Mouse (Mus musculus) kidney, embryonic 15.5 days (tissue): ENCODE measurements at regions not wholly inside any gene's neighbourhood (a gene's known extent, or its start where the extent isn't known, plus 50 kb on each side); places are given as distances from the start of the nearest gene placed in this dataset.
A peak's percentile ranks its signal among the peaks of the same experiment; 100 is the strongest.

Source experiments
- ATAC-seq: fragments of 200-750 bp; cut with Nextera tagmentation; replicated peaks from 2 replicates; pipeline ENCODE4 v1.8.0; 2017; ENCODE audit warnings: moderate TSS enrichment; ENCODE audit not compliant: low FRiP score
- H3K27ac ChIP-seq: fragments of 300-500 bp; sonication (generic); 2 replicates; pipeline ENCODE4 v1.5.1; 2015; ENCODE audit warnings: mild to moderate bottlenecking, inconsistent platforms
- H3K27me3 ChIP-seq: fragments of 300-500 bp; sonication (generic); 2 replicates; pipeline ENCODE4 v1.6.1; 2015; ENCODE audit warnings: inconsistent platforms
- H3K36me3 ChIP-seq: fragments of 300-500 bp; sonication (generic); 2 replicates; pipeline ENCODE4 v1.6.1; 2015; ENCODE audit warnings: inconsistent platforms
- H3K4me1 ChIP-seq: fragments of 300-500 bp; sonication (generic); 2 replicates; pipeline ENCODE4 v1.6.1; 2015; ENCODE audit warnings: inconsistent platforms
- H3K4me2 ChIP-seq: fragments of 300-500 bp; sonication (generic); 2 replicates; pipeline ENCODE4 v1.6.1; 2015; ENCODE audit warnings: moderate library complexity, mild to moderate bottlenecking, inconsistent platforms
- H3K4me3 ChIP-seq: fragments of 300-500 bp; sonication (generic); replicated peaks from 2 replicates; pipeline ENCODE4 v1.5.1; 2015; ENCODE audit warnings: mild to moderate bottlenecking, inconsistent platforms
- H3K9ac ChIP-seq: fragments of 300-500 bp; sonication (generic); 2 replicates; pipeline ENCODE4 v1.6.1; 2015; ENCODE audit warnings: mild to moderate bottlenecking, inconsistent platforms
- H3K9me3 ChIP-seq: fragments of 300-500 bp; sonication (generic); replicated peaks from 2 replicates; pipeline ENCODE4 v1.6.1; 2016; ENCODE audit warnings: inconsistent platforms
- WGBS: fragments of 180-500 bp; shearing (Covaris S2); methylation state at CpG from one replicate; pipeline ENCODE4 v1.1.7; 2015; ENCODE audit warnings: mixed read lengths; 5-methylcytosine and 5-hydroxymethylcytosine counted together

DNA sequence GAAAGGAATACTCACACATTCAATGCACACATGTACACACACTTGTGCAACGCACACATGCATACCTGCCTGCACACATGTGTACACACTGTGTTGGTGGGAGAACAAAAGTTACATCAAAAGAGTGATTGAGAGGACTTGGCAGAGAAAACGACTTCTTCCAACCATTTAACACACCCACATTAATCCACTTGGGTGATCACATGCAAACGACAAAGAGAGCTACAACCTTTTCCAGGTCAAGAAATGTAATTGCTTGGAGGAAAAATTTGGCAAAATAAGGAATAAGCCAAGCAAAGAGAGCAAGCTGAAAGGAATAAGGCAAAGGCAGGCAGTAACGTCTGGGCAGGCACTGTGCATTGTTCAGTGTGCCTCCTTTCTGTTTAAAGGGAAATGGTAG lies 67.3 kb downstream of the C1d start:
- Histone ChIP-seq H3K27me3 (no peaks in the 10 kb centered on the region), H3K9me3 (no peaks in the 10 kb centered on the region), H3K27ac (no peak overlapping the region), H3K4me1 (no peaks in the 10 kb centered on the region), H3K4me2 (no peak overlapping the region), H3K4me3 (no peak overlapping the region), H3K9ac (no peak overlapping the region), H3K36me3 (no peaks in the 10 kb centered on the region)
- no peak for ATAC-seq
- 47% methylated on average over 4 of the region's 4 CpGs for WGBS

DNA sequence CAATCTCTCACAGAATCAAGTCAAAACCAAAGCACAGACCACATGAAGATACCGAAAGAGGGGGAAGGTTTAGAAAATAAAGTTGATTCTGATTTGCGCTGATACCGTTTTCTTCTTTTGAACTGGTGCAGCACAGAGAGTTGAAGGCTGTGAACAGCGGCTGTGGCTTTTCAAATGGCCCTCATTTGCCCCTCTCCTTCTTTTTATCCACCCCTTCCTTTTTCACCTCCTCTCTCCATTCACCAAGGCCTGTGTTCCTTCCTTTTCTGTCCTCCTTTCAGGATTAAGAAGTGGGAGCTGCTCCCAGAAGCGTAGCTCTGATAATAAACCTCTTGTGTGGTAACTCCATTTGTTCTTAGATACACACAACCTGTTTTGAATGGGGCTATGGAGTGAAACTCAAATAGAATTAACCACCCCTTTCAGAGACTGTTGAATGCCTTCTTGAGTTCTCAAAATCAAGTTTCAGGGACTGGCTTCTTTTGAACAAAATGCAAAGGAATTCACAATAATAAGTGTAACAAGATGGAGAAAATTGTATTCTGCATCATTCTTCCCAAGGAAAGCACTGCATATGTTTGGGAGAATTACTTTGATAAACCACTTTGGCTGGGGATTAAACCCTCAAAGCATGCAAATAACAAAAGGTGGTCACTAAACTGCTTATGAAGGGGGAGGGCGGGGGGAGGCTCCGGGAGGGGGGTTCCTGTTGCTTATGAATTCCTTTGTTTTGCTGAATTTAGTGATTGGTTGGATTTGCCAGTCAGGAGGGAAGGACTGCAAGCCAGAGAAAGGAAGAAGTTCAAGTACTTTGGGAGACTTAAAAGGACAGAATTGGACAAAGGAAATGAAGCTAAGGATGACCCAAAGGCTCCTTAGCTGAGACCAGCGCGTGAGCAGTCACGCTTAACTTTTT lies 68.6 kb downstream of the C1d start:
- Histone ChIP-seq H3K4me3 (no peak overlapping the region), H3K27ac (no peak overlapping the region)
- ATAC-seq: no peak

DNA sequence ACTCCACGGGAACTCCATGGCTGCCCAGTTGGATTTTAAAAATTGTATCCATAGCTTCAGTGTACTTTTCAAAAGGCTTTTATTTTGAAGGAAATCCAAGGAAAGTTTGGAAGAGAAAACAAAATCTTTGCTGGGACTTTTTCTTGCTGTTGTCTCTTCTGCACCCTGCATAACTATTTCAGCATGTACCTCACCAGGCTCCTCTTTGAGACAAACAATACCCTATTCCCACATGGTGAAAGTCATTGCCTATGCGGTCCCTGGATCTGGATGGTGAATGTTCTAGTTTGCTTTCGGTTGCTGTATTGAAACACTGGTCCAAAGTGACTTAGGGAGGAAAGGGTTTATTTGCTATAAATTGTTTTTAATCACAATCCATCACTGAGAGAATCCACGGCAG lies 69.3 kb downstream of the C1d start:
- H3K27me3 ChIP-seq: no peaks in the 10 kb centered on the region
- 68% methylated on average over 4 of the region's 4 CpGs for WGBS
- H3K4me3 ChIP-seq: no peak overlapping the region
- no peak overlapping the region for H3K4me2 ChIP-seq
- no peak overlapping the region for H3K9ac ChIP-seq
- H3K9me3 ChIP-seq: no peaks in the 10 kb centered on the region
- no peak overlapping the region for H3K27ac ChIP-seq
- H3K36me3 ChIP-seq: no peaks in the 10 kb centered on the region
- H3K4me1 ChIP-seq: no peaks in the 10 kb centered on the region
- no peak for ATAC-seq

More for the DNA sequence above, 68.6 kb downstream of the C1d start:
- Histone ChIP-seq H3K4me2 (no peak overlapping the region), H3K4me1 (no peaks in the 10 kb centered on the region), H3K27me3 (no peaks in the 10 kb centered on the region), H3K9me3 (no peaks in the 10 kb centered on the region), H3K36me3 (no peaks in the 10 kb centered on the region), H3K9ac (no peak overlapping the region)
- 79% methylated on average over 10 of the region's 10 CpGs for WGBS

DNA sequence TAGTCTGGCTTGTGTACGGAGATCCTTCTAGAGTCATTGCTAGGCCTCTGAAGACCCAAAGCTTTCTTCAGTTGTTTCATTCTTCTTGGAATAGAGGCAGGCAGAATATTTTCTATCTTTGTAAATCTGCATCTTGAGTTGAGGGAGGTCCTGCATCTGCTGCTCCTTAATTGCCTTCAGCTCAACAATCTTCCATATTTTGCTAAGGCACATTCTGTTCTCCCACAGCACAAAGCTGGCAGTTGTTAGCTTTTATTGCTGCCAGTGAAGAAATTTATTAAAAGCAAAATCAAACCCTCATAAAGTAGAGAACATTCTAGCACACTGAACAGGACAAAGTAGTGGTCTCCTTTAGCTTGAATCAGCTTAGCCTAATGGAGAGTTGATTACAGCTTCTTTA lies 94.1 kb downstream of the C1d start:
- Histone ChIP-seq H3K4me2 (no peak overlapping the region), H3K36me3 (no peaks in the 10 kb centered on the region), H3K4me1 (no peaks in the 10 kb centered on the region), H3K27ac (no peak overlapping the region), H3K4me3 (no peak overlapping the region), H3K9ac (no peak overlapping the region), H3K27me3 (no peaks in the 10 kb centered on the region), H3K9me3 (no peaks in the 10 kb centered on the region)
- WGBS: 92% methylated on average over 1 of the region's 1 CpGs
- ATAC-seq: no peak

DNA sequence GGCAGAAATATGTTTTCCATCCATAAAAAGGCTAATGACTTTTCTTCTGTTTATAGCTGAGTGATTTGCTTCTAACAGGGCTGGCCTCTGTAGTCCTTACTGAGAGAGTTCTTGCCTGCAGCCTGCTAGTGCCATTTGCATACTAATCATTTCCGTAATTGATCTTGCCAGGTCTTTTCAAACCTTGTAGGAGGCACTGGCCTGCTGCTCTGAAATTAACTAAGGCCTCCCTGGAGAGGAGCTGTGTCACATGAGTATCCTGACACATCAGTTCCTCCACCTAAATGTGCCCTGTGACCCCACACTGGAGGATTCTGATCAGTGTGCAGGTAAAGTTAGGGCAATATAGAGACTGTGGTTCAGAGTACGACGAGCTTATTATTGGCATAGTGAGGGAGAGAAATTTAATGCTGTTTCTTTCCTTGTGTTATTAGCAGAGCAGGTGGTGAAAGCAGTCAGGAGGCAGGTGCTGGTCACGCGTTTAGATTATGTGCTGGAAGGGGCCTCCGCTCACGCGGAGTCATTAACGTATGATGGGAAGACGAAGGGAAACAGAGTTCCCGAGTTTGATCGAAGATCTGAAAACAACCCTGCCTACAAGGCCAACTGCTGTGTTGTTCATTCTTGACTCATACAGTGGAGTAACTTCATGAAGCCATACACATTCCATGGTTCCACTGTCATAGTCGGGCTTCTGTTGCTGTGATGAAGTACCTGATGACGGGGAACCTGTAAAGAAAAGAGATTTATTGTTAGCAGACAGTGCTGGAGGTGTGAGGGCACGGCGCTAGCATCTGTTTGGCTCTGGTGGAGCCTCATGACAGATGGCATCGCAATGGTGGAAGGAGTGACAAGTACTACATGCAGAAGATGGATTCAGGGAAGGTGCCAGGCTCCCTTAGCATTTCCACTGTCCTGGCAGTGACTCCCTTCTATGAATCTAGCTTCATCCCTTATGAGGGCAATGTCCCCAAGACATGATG lies 95.1 kb downstream of the C1d start:
- Histone ChIP-seq H3K4me3 (no peak overlapping the region), H3K27ac (no peak overlapping the region), H3K4me1 (no peaks in the 10 kb centered on the region), H3K9me3 (no peaks in the 10 kb centered on the region), H3K27me3 (no peaks in the 10 kb centered on the region), H3K9ac (no peak overlapping the region), H3K4me2 (no peak overlapping the region), H3K36me3 (no peaks in the 10 kb centered on the region)
- 60% methylated on average over 17 of the region's 17 CpGs for WGBS
- ATAC-seq: peak; percentile 40; the same call in 1 of the 2 replicates

DNA sequence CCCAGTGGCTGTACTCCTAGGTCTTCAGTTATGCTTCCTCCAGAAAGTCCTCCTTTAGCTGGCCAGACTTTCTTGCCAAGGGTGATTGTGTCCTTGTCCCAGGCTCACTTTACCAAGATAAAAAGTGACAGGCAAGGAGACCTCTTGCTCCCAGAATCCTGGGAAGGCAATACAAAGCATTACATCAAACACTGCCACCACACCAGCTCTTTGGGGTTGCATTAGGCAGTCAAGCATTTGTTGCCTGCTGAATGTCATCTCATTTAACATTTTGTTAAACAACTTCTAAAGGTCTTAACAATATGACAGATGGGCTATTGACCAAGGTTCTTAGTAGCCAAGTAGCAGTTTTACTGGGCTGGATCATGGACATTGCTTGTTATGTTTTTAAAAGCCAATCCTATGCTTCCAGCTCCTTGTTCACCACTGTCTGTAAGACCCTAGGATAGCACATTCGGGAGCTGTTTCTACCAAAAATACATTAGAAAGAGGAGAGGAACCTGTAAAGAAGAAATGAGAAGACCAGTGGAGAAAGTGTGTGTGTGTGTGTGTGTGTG lies 102.4 kb downstream of the C1d start:
- Histone ChIP-seq H3K4me1 (no peaks in the 10 kb centered on the region), H3K4me2 (no peak overlapping the region), H3K36me3 (no peaks in the 10 kb centered on the region), H3K27ac (no peak overlapping the region), H3K9me3 (no peaks in the 10 kb centered on the region), H3K4me3 (no peak overlapping the region), H3K9ac (no peak overlapping the region), H3K27me3 (no peaks in the 10 kb centered on the region)
- ATAC-seq: no peak
- WGBS: 77% methylated on average over 1 of the region's 1 CpGs

DNA sequence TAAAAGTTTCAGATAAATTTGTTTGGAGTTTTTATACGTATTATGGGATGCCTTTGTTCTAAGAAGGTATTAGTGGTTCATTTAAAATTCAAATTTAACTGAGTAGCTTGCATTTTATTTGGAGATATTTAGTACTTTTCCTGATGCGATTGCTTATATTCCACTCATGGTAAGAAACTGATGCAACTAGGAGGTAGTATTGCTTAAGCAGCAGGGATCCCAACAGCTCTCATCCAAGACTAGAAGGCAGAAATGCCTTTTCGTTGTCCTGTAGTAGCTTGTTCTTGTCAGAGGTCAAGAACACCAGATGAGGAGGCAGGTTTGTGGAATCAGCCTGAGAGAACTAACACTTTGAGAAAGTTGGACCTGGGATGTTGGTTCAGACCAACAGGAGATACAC lies 120.5 kb downstream of the C1d start:
- 83% methylated on average over 3 of the region's 3 CpGs for WGBS
- Histone ChIP-seq H3K9me3 (no peaks in the 10 kb centered on the region), H3K27me3 (no peaks in the 10 kb centered on the region), H3K9ac (no peak overlapping the region), H3K4me1 (no peaks in the 10 kb centered on the region), H3K36me3 (no peaks in the 10 kb centered on the region), H3K4me2 (no peak overlapping the region), H3K4me3 (no peak overlapping the region), H3K27ac (no peak overlapping the region)
- no peak for ATAC-seq

DNA sequence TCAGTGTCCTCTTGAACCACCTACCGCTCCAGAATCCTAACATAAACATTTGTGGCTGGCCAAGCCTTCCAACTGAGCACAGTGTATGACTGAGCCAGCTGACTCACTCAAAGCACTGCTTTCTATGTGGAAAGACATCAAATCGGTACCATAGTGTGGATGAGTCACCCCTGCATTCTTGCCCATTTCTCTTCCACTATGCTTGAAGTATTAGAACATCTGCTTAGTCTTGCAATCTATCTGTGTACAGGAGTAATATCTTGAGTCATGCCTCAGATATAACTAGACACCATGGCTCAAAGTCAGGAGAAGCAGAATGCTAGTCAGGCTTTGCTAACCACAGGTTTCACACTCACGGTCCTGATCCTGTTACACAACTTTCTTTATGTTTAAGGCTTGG lies 129.4 kb downstream of the C1d start:
- H3K4me3 ChIP-seq: no peak overlapping the region
- H3K9me3 ChIP-seq: no peaks in the 10 kb centered on the region
- no peak overlapping the region for H3K9ac ChIP-seq
- H3K27me3 ChIP-seq: no peaks in the 10 kb centered on the region
- H3K36me3 ChIP-seq: no peaks in the 10 kb centered on the region
- ATAC-seq: no peak
- 77% methylated on average over 3 of the region's 3 CpGs for WGBS
- H3K27ac ChIP-seq: no peak overlapping the region
- no peak overlapping the region for H3K4me2 ChIP-seq
- no peaks in the 10 kb centered on the region for H3K4me1 ChIP-seq

DNA sequence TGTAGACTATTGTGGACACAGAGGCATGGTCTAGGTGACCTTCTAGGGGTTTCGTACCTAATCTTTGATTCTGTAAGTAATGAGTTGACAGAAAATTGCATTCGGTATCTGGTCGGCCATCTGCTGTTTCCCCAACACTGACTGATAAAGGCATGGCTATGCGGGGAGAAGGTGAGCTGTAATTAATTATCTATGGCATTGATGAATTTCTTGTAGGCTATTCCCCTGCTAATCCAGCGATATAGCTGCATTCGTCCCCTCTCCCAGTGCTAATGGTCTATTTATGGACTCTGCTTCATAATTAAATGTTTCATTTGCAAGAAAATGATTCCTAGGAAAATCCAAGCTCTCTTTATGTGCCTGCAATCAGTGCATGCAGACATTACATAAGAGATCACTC lies 136.5 kb downstream of the C1d start:
- ATAC-seq: no peak
- H3K36me3 ChIP-seq: no peaks in the 10 kb centered on the region
- H3K27me3 ChIP-seq: no peaks in the 10 kb centered on the region
- no peaks in the 10 kb centered on the region for H3K4me1 ChIP-seq
- 80% methylated on average over 6 of the region's 6 CpGs for WGBS
- H3K27ac ChIP-seq: no peak overlapping the region
- H3K4me3 ChIP-seq: no peak overlapping the region
- no peak overlapping the region for H3K9ac ChIP-seq
- no peak overlapping the region for H3K4me2 ChIP-seq
- no peaks in the 10 kb centered on the region for H3K9me3 ChIP-seq

DNA sequence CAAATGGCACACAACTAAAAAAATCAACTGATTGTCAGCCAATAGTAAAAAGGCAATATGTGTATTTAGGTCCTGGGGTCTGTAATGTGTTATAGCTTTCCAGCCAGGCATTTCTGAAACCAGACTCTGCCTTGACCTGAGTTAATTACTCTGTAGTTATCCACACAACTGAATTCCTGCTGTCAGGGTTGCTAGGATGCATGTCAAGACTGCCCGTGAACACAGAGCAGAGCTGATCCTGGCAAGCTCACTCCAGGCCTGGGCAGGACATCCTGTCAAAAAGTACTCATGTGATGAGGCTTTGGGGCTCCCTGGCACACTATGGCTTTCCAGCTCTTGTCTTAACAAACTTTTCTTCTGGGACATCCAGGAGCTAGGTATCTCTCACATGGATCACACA lies 157.2 kb downstream of the C1d start:
- ATAC-seq: no peak
- H3K36me3 ChIP-seq: no peaks in the 10 kb centered on the region
- no peak overlapping the region for H3K27ac ChIP-seq
- no peaks in the 10 kb centered on the region for H3K4me1 ChIP-seq
- H3K4me2 ChIP-seq: no peak overlapping the region
- H3K4me3 ChIP-seq: no peak overlapping the region
- H3K27me3 ChIP-seq: no peaks in the 10 kb centered on the region
- no peaks in the 10 kb centered on the region for H3K9me3 ChIP-seq
- WGBS: 20% methylated on average over 1 of the region's 1 CpGs
- no peak overlapping the region for H3K9ac ChIP-seq

DNA sequence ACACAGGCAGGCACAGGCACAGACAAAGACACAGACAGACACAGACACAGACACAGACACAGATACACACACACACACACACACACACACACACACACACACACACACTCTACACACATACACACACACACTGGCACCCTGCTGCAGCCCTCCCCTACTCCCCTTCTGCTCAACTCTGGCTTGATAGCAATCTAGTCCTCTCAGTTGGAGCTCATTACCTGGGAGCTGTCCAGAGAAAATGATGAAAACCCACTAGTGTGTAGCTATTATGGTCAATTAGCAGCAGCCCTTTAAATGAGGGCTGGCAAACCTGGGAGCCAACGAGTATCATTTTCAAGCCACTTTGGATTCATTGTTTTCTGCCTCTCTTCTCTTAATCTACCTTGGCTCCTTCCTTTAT lies 157.8 kb downstream of the C1d start:
- 49% methylated on average over 1 of the region's 1 CpGs for WGBS
- Histone ChIP-seq H3K9me3 (no peaks in the 10 kb centered on the region), H3K27me3 (no peaks in the 10 kb centered on the region), H3K27ac (no peak overlapping the region), H3K4me1 (no peaks in the 10 kb centered on the region), H3K4me3 (no peak overlapping the region), H3K9ac (no peak overlapping the region), H3K4me2 (no peak overlapping the region), H3K36me3 (no peaks in the 10 kb centered on the region)
- ATAC-seq: no peak
